Mouse (Mus musculus) effector memory CD4-positive, alpha-beta T cell, adult 5 months (primary cell): ENCODE results near the gene Abhd4. TPM values are rescaled to one million over a fixed set of nuclear protein-coding genes. Genes with fewer than 3 reads are reported as not detected.

Experiments used
- polyA plus RNA-seq: library from polyadenylated mRNA; unstranded; fragments of 100-300 nt; shearing (Covaris generic); gene quantifications from one replicate; pipeline ENCODE4 v1.2.1, GENCODE M21; 2017

Gene Abhd4
- 36.0 TPM for polyA plus RNA-seq

DNA sequence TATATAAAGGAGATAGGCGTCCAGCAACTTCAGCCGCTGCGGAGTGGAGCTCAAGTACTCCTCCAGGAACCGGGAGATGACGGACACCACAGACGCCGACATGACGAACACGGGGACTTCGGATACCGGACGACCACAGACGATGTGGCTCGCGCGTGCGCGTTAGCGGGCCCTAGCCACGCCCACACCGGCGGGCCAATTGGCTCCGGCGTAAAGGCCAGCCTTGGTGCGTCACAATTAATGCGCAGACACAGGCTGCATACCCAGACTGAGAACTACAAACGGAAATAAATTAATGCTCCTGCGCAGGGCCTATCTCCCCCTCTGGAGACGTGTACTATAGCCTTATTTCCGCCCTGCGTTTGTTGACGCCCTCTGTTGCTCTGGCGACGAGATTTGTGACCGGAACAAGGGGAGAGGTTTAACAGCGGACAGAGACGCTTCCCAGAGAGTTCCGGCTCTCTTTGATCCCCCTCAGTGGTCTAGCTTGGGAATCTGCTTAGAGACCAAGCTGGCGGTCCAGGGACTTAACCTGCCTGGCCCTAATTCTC is at the start of gene Abhd4, which contains the start of gene Dad1:
Gene Abhd4 (plus strand): TSS at position 448 of the 551 bp plus-strand sequence.
Gene Dad1 (minus strand): TSS at position 364 of the 551 bp plus-strand sequence.

DNA sequence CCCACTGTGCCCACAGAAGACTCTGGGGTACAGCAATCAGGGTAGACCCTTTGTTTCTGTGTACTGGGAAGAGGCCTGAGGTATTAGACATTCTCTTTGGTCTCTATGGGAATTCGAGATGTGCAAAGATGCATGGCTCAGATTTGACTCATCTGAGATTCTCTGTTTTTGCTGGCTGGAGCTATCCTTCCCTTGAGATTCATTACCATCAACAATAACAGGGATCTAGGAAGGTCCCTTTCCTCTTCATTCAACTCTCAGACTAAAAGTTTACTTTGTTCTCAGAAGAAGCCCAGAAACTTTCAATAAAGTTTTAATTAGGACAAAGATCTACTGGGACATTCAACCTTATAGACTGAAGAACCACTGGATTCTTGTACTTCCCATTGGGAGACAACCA is 30.9 kb downstream of the Abhd4 start, which contains the start of gene Olfr49:
Gene Olfr49 (minus strand): TSS at position 101 of the 400 bp plus-strand sequence.

Other genes with a start within 250 kb of the Abhd4 start
- 581 TPM for gene Dad1, start 84 bp upstream of the Abhd4 start, polyA plus RNA-seq
- gene Olfr49, start 30.8 kb downstream of the Abhd4 start, polyA plus RNA-seq = not detected
- 34.9 TPM for gene Oxa1l, start 106.6 kb downstream of the Abhd4 start, polyA plus RNA-seq
- 0.44 TPM for gene Slc7a7, start 163.6 kb downstream of the Abhd4 start, polyA plus RNA-seq
- gene Mrpl52, start 172.7 kb downstream of the Abhd4 start, polyA plus RNA-seq = 128 TPM
- gene Mmp14, start 177.4 kb downstream of the Abhd4 start, polyA plus RNA-seq = 0.91 TPM
- 269 TPM for gene Lrp10, start 209.9 kb downstream of the Abhd4 start, polyA plus RNA-seq
- 0.26 TPM for gene Rem2, start 221.9 kb downstream of the Abhd4 start, polyA plus RNA-seq